Mouse (Mus musculus) erythroblast, embryonic 14.5 days (primary cell): ENCODE measurements around the gene Pdhx.

ENCODE experiments used
- GATA1 ChIP-seq: IDR thresholded peaks from 2 replicates; pipeline ENCODE4 v1.6.1; 2012; ENCODE audit warnings: low read length, inconsistent platforms, mixed read lengths
- TAL1 ChIP-seq: IDR thresholded peaks from 3 replicates; pipeline ENCODE4 v1.6.1; 2012; ENCODE audit warnings: low read length, inconsistent platforms, mixed read lengths

DNA sequence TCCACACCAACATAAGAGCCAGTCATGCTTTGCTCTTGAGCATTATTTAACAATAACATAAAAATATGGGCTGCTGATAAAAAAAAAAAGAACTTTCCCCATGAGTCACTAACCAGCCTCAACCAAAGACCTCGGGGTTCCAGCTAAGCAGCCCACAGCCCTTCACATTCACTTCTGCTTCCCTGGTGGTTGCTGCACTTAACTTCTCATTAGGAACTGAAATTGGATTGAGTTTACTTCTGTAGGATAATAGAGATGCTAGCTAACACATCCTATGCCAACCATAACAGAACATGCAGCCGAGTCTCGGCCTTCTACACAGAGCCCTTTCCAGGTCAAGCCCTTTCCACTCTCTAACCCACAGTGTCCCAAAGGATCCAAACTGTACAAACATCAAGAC is 65.1 kb downstream of the Pdhx start:
- TF ChIP-seq GATA1 = no peak
- TF ChIP-seq TAL1 = no peak
